Mouse (Mus musculus): ENCODE measurements around the gene Obsl1. TPM values are rescaled to one million over a fixed set of nuclear protein-coding genes. Genes with fewer than 3 reads are reported as not detected.

Gene Obsl1
- polyA plus RNA-seq, 1 experiment from 2014 or later: 34.5 TPM

DNA sequence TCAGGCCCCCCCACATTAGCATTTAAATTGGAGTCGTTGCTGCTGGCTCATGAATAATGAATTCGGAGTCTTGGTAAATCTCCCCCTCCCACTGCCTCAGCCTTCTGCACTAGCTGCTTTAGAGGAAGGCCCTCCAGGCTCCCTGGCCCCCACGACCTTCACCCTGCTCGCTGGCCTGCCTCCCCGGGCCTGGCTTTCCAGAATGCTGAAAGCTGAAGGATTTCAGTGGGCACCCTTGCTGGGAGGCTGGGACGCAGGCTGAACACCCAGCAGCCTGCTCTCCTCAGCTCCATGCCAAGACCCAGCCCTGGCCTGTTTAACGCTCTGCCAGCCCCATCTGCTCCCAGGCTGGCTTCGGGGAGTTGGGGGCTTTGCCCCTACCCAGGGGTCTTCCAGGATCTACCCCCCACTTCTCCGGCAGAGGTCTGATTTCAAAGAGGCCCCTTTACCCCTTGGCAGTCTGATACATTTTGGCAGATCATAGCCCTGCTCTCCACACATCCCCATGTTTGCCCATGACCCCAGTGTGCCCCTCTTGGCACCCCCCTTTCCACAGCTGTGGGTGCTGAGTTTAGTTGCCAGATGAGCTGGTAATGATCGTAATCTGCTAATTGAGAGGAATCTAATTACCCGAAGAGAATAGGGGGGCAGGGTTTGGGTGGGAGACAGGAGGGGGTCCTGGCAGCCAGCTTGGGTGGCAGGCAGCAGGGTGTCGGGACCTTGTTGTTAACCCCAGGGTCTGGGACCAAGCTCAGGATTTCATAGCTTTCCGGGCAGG lies 62.8 kb downstream of the Obsl1 start:
- Histone ChIP-seq H3K9me3 (no peaks in the 10 kb centered on the region), H3K4me1 (peaks cover 76% of the 10 kb centered on the region), H3K4me3 (peak overlapping the region; percentile 4; the same call in 1 of the 2 replicates), H3K27me3 (ENCODE audit: poor library complexity, severe bottlenecking) (peaks cover 70% of the 10 kb centered on the region), H3K36me3 (replicated peaks) (peaks cover 20% of the 10 kb centered on the region), H3K27ac (peak overlapping the region; percentile 81)
- WGBS: 20% methylated on average over 13 of the region's 13 CpGs
- DNase-seq (ENCODE audit: extremely low spot score, low spot score): no peak

DNA sequence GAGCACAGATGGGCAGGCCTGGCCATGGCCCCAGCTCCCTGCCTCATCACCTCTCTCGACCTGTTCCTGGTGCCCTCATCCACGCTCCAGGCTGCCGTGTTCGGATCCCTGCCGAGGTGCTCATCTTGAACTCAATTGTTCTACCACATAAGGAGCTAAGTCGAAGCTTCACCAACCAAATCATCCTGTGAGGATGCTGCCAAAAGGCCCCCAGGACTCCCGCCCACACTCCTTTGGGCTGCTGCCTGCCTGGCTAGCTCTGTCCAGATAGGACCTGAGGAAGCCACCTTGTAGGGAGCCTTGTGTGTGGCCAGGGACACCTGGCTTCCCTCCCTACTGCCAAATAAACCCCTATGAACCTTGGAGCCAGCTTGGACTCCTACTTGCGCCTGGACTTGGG lies 63.4 kb downstream of the Obsl1 start:
- H3K36me3 ChIP-seq (replicated peaks): peaks cover 20% of the 10 kb centered on the region
- H3K27me3 ChIP-seq (ENCODE audit: poor library complexity, severe bottlenecking): peaks cover 64% of the 10 kb centered on the region
- H3K27ac ChIP-seq: peak overlapping the region; percentile 81
- H3K9me3 ChIP-seq: no peaks in the 10 kb centered on the region
- peaks cover 69% of the 10 kb centered on the region for H3K4me1 ChIP-seq
- DNase-seq (ENCODE audit: extremely low spot score, low spot score): no peak
- peak overlapping the region; percentile 4; the same call in 1 of the 2 replicates for H3K4me3 ChIP-seq
- 37% methylated on average over 8 of the region's 8 CpGs for WGBS

DNA sequence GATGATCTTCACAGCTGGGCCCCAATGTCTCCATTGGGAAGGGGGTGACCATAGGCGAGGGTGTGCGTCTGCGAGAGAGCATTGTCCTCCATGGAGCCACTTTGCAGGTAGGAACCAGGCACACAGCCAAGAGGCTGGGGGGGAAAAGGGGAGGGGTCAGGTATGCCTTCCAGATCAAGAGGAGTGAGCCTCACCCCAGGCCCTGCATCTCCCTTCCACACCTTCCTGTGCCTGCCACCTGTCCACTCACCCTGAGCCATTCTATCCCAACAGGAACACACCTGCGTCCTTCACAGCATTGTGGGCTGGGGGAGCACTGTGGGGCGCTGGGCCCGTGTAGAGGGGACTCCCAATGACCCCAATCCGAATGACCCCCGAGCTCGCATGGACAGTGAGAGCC lies 64.1 kb downstream of the Obsl1 start:
- WGBS: 76% methylated on average over 9 of the region's 9 CpGs
- Histone ChIP-seq H3K4me3 (no peak overlapping the region), H3K9me3 (no peaks in the 10 kb centered on the region), H3K27me3 (ENCODE audit: poor library complexity, severe bottlenecking) (peaks cover 57% of the 10 kb centered on the region), H3K36me3 (replicated peaks) (peaks cover 20% of the 10 kb centered on the region), H3K27ac (peak overlapping the region; percentile 81), H3K4me1 (peaks cover 64% of the 10 kb centered on the region)
- DNase-seq (ENCODE audit: extremely low spot score, low spot score): no peak

DNA sequence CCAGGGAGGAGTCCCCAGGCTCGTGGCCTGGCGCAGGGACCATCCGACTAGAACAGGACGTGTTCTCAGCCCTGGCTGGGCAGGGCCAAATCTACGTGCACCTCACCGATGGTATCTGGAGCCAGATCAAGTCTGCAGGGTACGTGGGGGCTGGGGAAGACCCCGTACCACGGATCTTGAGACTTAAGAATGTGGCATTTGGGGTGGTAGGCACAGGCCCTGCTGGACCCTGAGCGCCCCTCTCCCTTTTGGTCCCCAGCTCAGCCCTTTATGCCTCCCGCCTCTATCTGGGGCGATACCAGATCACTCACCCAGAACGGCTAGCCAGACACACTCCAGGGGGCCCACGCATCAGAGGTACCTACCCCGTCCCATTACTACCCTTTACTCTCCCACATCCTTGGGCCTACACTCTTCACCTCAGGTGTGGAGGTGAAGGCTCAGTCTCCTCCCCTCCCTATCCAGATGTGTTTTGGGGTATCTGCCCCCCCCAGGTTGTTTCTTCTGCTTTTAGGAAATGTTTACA lies 64.7 kb downstream of the Obsl1 start:
- 87% methylated on average over 15 of the region's 15 CpGs for WGBS
- H3K9me3 ChIP-seq: no peaks in the 10 kb centered on the region
- peaks cover 64% of the 10 kb centered on the region for H3K4me1 ChIP-seq
- H3K36me3 ChIP-seq (replicated peaks): peaks cover 20% of the 10 kb centered on the region
- H3K4me3 ChIP-seq: no peak overlapping the region
- H3K27ac ChIP-seq: peak overlapping the region; percentile 40; the same call in 1 of the 2 replicates
- DNase-seq (ENCODE audit: extremely low spot score, low spot score): no peak
- peaks cover 51% of the 10 kb centered on the region for H3K27me3 ChIP-seq (ENCODE audit: poor library complexity, severe bottlenecking)

DNA sequence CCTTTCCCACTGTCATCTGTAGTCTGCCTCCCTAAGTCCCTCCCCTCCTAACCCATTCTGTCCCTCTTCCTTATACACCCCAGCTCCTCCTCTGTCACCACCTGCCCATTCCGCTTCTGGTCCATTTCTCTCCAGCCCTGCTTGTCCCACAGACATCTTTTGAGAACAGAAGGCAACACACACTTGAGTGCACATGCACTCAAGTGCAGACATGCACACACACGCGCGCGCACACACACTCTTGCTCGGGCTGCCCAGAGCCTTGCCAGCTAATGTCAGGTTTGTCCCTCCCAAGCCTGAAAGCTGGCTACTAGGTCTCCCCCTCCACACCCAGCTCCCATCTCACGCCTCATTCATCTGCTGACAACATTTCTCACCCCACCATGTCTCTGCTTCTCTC lies 65.6 kb downstream of the Obsl1 start:
- H3K36me3 ChIP-seq (replicated peaks): peaks cover 20% of the 10 kb centered on the region
- 94% methylated on average over 7 of the region's 7 CpGs for WGBS

DNA sequence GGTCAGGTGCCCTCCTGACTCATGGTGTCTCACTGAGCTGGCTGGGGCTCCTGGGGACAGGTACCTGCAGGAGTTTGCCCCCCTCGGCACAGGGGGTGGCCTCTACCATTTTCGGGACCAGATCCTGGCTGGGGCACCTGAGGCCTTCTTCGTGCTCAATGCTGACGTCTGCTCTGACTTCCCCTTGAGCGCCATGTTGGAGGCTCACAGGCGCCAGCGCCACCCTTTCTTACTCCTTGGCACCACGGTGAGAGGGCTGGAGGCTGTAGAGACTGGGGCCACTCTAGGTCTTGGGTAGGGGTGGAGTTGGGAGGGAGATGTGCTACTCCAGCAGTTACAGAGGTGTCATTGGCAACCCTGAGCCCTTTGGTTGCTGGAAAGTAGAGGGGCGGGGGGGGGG lies 67.5 kb downstream of the Obsl1 start:
- DNase-seq (ENCODE audit: extremely low spot score, low spot score): no peak
- no peaks in the 10 kb centered on the region for H3K9me3 ChIP-seq
- H3K27me3 ChIP-seq (ENCODE audit: poor library complexity, severe bottlenecking): peaks cover 23% of the 10 kb centered on the region
- H3K4me3 ChIP-seq: no peak overlapping the region
- H3K27ac ChIP-seq: no peak overlapping the region
- WGBS: 73% methylated on average over 8 of the region's 9 CpGs
- H3K4me1 ChIP-seq: peaks cover 50% of the 10 kb centered on the region
- H3K36me3 ChIP-seq (replicated peaks): peaks cover 20% of the 10 kb centered on the region

More for the DNA sequence above, 65.6 kb downstream of the Obsl1 start:
- DNase-seq (ENCODE audit: extremely low spot score, low spot score): no peak
- no peak overlapping the region for H3K27ac ChIP-seq
- H3K9me3 ChIP-seq: no peaks in the 10 kb centered on the region
- H3K27me3 ChIP-seq (ENCODE audit: poor library complexity, severe bottlenecking): peaks cover 42% of the 10 kb centered on the region
- peaks cover 64% of the 10 kb centered on the region for H3K4me1 ChIP-seq
- no peak overlapping the region for H3K4me3 ChIP-seq

DNA sequence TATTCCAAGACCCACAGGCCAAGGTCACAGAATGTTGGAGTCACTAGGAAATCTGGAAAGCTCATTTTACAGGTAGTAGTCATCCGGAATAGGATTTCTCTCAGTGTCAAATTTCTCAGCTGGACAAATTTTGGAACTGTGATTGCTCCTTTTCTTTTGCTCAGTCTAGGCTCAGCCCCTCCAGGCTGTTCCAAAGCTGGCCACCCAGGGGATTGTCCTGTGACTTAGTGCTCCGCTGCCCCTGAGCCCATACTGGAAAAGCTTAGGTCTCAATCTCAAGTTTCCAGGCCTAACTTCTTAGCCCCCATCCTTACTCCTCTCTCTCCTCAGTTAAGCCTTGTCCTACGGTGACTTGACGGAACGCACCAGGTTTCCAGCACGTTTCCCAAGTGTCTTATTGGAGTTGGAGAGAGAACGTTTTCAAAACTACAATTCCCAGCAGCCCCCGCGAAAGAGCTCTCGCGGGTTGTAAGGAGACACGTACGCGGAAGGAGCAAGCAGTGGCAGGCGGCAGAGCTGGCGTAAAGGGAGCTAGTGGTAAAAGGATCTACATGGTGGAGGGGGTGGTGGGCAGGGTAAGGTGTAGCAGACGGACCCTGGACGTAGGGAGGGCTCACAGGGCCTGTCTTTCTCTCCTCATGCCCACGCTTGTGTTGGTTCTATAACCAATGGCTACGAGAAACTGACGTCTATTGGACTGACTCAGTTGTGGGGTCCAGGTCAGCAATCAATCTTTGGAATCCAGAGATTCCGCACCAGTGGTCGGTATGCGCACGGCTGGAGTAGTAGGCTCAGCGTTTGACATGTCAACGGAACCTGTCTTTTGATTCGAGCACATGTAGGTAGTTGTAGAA lies 70.5 kb downstream of the Obsl1 start, which contains the start of gene Gmppa:
Gene Gmppa (plus strand): TSS at position 456 of the 854 bp plus-strand sequence.
- peaks cover 36% of the 10 kb centered on the region for H3K4me1 ChIP-seq
- peaks cover 6% of the 10 kb centered on the region for H3K36me3 ChIP-seq (replicated peaks)
- H3K4me3 ChIP-seq: peak within 1 kb of the TSS; percentile 72
- peak; percentile 83 for DNase-seq (ENCODE audit: extremely low spot score, low spot score)
- peaks cover 16% of the 10 kb centered on the region for H3K27me3 ChIP-seq (ENCODE audit: poor library complexity, severe bottlenecking)
- no peaks in the 10 kb centered on the region for H3K9me3 ChIP-seq
- 7% methylated on average over 28 of the region's 28 CpGs for WGBS
- peak within 1 kb of the TSS; percentile 86 for H3K27ac ChIP-seq

Other genes starting within 250 kb of the Obsl1 start
- gene Ptprn, start 241.9 kb downstream of the Obsl1 start, polyA plus RNA-seq (2016; fragmentation: Nextera tagmentation; extraction: Ambion mirVana): 1.5 and 1.6 TPM in 2 replicates
- 2.6 and 3.4 TPM in 2 replicates for gene Resp18, start 228.0 kb downstream of the Obsl1 start, polyA plus RNA-seq (2016; fragmentation: Nextera tagmentation; extraction: Ambion mirVana)
- gene Dnpep, start 188.5 kb downstream of the Obsl1 start, polyA plus RNA-seq (2016; fragmentation: Nextera tagmentation; extraction: Ambion mirVana): 124 and 126 TPM in 2 replicates
- gene Des, start 146.1 kb downstream of the Obsl1 start, polyA plus RNA-seq (2016; fragmentation: Nextera tagmentation; extraction: Ambion mirVana): 2.6 and 4.3 TPM in 2 replicates
- 23.2 and 29.3 TPM in 2 replicates for gene Speg, start 131.2 kb downstream of the Obsl1 start, polyA plus RNA-seq (2016; fragmentation: Nextera tagmentation; extraction: Ambion mirVana)
- gene Gmppa, start 70.5 kb downstream of the Obsl1 start, polyA plus RNA-seq (2016; fragmentation: Nextera tagmentation; extraction: Ambion mirVana): 55.9 and 60.1 TPM in 2 replicates
- 3.1 and 3.4 TPM in 2 replicates for gene Asic4, start 56.0 kb downstream of the Obsl1 start, polyA plus RNA-seq (2016; fragmentation: Nextera tagmentation; extraction: Ambion mirVana)
- gene Chpf, start 27.1 kb downstream of the Obsl1 start, polyA plus RNA-seq (2016; fragmentation: Nextera tagmentation; extraction: Ambion mirVana): 20.1 and 20.5 TPM in 2 replicates
- 4.5 and 6.1 TPM in 2 replicates for gene Tmem198, start 26.9 kb downstream of the Obsl1 start, polyA plus RNA-seq (2016; fragmentation: Nextera tagmentation; extraction: Ambion mirVana)
- gene Inha, start 625 bp upstream of the Obsl1 start, polyA plus RNA-seq (2016; fragmentation: Nextera tagmentation; extraction: Ambion mirVana): 2.7 and 2.9 TPM in 2 replicates
- gene Stk11ip, start 15.1 kb upstream of the Obsl1 start, polyA plus RNA-seq (2016; fragmentation: Nextera tagmentation; extraction: Ambion mirVana): 33.2 and 33.5 TPM in 2 replicates
- 13.6 and 15.0 TPM in 2 replicates for gene Slc4a3, start 39.8 kb upstream of the Obsl1 start, polyA plus RNA-seq (2016; fragmentation: Nextera tagmentation; extraction: Ambion mirVana)

Data from forebrain, embryonic 10.5 days (tissue).